Mouse (Mus musculus): ENCODE measurements around the gene Rnf130.

The Rnf130 gene

DNA sequence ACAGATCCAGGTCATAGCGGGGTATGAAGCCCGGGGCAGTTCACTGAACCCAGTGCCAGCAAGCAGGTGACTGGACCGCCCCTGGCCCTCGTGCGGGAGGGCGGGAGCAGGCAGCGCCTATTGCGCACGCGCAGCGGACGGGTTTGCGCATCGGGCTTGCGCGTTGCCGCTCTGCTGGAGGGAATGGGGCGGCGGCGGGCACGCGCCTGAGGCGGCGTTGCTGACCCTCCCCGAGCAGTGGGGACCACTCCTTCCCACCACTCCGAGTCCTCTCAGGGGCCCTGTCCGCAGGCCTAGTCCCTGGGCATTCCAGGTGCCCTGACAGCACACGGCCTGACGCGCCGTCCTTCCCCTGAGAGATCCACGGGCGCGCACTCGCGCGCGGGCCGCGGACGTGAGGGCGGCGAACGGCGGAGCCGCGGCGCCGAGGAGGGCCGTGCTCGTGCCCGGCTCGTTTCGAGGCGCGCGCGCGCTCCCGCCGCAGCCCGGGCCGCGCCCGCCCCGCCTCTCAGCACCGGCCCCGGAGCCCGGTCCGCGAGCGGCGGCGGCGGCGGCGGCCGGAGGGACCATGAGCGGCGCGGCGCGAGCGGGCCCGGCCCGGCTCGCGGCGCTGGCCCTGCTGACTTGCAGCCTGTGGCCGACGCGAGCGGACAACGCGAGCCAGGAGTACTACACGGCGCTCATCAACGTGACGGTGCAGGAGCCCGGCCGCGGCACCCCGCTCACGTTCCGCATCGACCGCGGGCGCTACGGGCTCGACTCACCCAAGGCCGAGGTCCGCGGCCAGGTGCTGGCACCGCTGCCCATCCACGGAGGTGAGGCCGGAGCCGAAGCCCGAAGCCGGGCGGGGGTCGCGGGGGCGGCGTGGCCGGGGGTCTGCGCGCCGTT is at the start of gene Rnf130:
Gene Rnf130 (plus strand): TSS at position 514 of the 888 bp plus-strand sequence.
- Histone ChIP-seq H3K4me3 (replicated peaks; ENCODE audit: low read length) (peak within 1 kb of the TSS; percentile 85), H3K27me3 (ENCODE audit: insufficient read depth, low read length) (peaks cover 59% of the 10 kb centered on the region), H3K36me3 (ENCODE audit: insufficient read depth, low read length) (no peaks in the 10 kb centered on the region), H3K9me3 (ENCODE audit: low read length) (peaks cover 10% of the 10 kb centered on the region; the same call in 1 of the 2 replicates), H3K4me1 (replicated peaks; ENCODE audit: low read depth, low read length) (peaks cover 11% of the 10 kb centered on the region)
- TF ChIP-seq CTCF (conservative IDR thresholded peaks at IDR 0.05; ENCODE audit: low read length), result no peak
- no peak for TF ChIP-seq POU5F1 (IDR thresholded peaks at IDR 0.05; ENCODE audit: borderline replicate concordance, low read length)
- no peak for TF ChIP-seq NANOG (IDR thresholded peaks at IDR 0.05; ENCODE audit: borderline replicate concordance, low read length)

DNA sequence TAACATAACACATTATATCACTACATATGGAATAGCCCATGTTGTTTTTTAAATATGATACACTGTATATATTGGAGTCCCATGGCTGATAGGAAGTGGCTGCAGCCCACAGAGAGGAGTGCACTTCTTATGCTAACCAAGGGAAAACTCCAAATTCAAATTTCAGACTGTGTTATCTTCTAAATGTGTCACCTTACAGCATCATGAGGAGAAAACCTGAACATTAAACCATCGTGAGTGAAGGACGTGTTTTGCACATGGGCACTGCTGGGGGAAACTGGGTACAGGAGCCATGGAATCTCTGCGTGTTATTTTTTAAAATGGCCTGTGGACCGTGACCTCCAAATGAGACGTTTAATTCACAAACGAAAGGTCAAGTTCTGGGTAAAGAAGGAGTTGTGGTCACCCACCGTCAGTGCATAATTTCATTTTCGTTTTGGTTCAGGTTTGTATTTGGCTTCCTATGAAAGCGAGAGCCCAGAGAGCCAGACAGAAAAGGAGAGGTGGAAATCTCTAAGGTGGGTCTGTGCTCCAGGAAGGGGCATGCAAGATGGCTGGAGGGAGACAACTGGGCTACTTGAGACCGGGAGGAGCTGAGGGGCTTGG is 47.1 kb upstream of the Rnf130 start:
- no peaks in the 10 kb centered on the region for H3K27me3 ChIP-seq (ENCODE audit: insufficient read depth, low read length)
- H3K36me3 ChIP-seq (ENCODE audit: insufficient read depth, low read length), result no peaks in the 10 kb centered on the region
- no peaks in the 10 kb centered on the region for H3K9me3 ChIP-seq (ENCODE audit: low read length)
- no peak overlapping the region for H3K4me3 ChIP-seq (replicated peaks; ENCODE audit: low read length)
- no peaks in the 10 kb centered on the region for H3K4me1 ChIP-seq (replicated peaks; ENCODE audit: low read depth, low read length)
- TF ChIP-seq NANOG (IDR thresholded peaks at IDR 0.05; ENCODE audit: borderline replicate concordance, low read length), result no peak
- TF ChIP-seq POU5F1 (IDR thresholded peaks at IDR 0.05; ENCODE audit: borderline replicate concordance, low read length), result no peak
- no peak for TF ChIP-seq CTCF (conservative IDR thresholded peaks at IDR 0.05; ENCODE audit: low read length)

DNA sequence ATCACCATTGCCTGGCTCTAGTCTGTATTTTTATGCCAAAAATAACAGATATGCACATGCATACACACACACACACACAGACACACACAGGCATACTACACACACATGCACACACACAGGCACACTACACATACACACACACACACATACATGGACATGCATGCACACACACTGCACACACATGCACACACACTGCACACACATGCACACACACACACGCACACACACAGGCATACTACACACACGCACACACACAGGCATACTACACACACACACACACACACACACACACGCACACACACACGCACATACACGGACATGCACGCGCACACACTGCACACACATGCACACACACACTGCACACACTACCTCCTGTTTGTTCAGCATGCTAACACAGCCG is 46.2 kb upstream of the Rnf130 start:
- Histone ChIP-seq H3K36me3 (ENCODE audit: insufficient read depth, low read length) (no peaks in the 10 kb centered on the region), H3K9me3 (ENCODE audit: low read length) (no peaks in the 10 kb centered on the region), H3K4me1 (replicated peaks; ENCODE audit: low read depth, low read length) (no peaks in the 10 kb centered on the region), H3K27me3 (ENCODE audit: insufficient read depth, low read length) (peaks cover 3% of the 10 kb centered on the region; the same call in 1 of the 2 replicates), H3K4me3 (replicated peaks; ENCODE audit: low read length) (no peak overlapping the region)
- TF ChIP-seq NANOG (IDR thresholded peaks at IDR 0.05; ENCODE audit: borderline replicate concordance, low read length) (no peak), POU5F1 (IDR thresholded peaks at IDR 0.05; ENCODE audit: borderline replicate concordance, low read length) (no peak), CTCF (conservative IDR thresholded peaks at IDR 0.05; ENCODE audit: low read length) (no peak)

DNA sequence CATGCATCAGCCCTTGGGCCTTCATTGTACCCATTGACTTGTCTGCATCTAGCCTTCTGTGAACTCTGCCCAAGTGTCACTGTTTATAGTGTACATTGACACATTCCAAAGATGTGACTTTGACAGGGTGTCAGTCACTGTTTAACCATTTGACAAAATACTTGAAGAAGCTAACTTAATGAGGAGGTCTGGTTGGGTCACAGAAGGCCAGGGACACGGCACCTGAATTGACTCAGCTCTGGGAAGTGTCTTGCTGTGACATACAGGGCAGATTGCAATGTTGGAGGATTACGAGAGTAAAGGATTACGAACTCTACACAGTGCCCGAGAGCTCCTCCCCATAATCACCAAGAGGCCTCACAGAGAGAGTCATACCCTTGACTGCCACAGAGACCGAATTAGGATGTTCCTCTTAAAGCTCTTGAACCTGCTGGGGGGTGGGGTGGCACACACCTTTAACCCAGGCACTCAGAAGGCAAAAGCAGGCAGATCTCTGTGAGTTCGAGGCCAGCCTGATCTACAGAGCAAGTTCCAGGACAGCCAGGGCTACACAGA is 44.4 kb upstream of the Rnf130 start:
- Histone ChIP-seq H3K36me3 (ENCODE audit: insufficient read depth, low read length) (no peaks in the 10 kb centered on the region), H3K4me1 (replicated peaks; ENCODE audit: low read depth, low read length) (no peaks in the 10 kb centered on the region), H3K4me3 (replicated peaks; ENCODE audit: low read length) (no peak overlapping the region), H3K27me3 (ENCODE audit: insufficient read depth, low read length) (peaks cover 3% of the 10 kb centered on the region; the same call in 1 of the 2 replicates), H3K9me3 (ENCODE audit: low read length) (no peaks in the 10 kb centered on the region)
- TF ChIP-seq CTCF (conservative IDR thresholded peaks at IDR 0.05; ENCODE audit: low read length), result no peak
- no peak for TF ChIP-seq NANOG (IDR thresholded peaks at IDR 0.05; ENCODE audit: borderline replicate concordance, low read length)
- no peak for TF ChIP-seq POU5F1 (IDR thresholded peaks at IDR 0.05; ENCODE audit: borderline replicate concordance, low read length)

DNA sequence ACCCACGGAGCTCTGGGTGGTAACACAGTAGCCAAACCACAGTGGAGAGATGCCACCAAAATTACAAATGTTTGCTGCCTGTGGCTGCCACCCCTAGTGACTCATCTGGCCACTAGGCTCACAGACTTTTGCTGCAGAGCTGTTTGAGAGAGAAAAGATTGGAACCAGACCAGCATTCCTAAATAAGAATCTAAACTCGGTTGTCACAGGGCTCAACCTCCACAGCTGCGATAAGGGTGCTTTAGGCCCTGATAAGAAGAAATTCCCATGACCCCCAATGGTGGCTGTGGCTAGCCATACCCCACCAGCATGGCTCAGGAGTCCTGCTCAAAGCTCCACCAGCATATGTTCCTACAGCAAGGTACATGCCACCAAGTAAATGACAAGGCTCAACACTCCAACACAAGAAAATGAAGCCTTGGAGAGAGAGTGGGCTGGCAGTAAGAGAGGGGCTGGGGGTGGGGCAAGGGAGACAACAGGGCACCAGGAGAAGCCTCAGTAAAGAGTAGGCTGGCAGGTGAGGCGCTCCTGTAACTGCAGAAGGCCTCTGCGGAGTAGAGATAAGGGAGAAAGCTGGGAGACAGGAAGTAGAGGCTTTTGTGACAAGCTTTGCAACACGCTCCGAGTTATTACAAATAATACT is 43.7 kb upstream of the Rnf130 start:
- no peak for TF ChIP-seq CTCF (conservative IDR thresholded peaks at IDR 0.05; ENCODE audit: low read length)
- no peak for TF ChIP-seq POU5F1 (IDR thresholded peaks at IDR 0.05; ENCODE audit: borderline replicate concordance, low read length)
- TF ChIP-seq NANOG (IDR thresholded peaks at IDR 0.05; ENCODE audit: borderline replicate concordance, low read length), result no peak
- Histone ChIP-seq H3K36me3 (ENCODE audit: insufficient read depth, low read length) (no peaks in the 10 kb centered on the region), H3K27me3 (ENCODE audit: insufficient read depth, low read length) (peaks cover 3% of the 10 kb centered on the region; the same call in 1 of the 2 replicates), H3K9me3 (ENCODE audit: low read length) (no peaks in the 10 kb centered on the region), H3K4me1 (replicated peaks; ENCODE audit: low read depth, low read length) (no peaks in the 10 kb centered on the region), H3K4me3 (replicated peaks; ENCODE audit: low read length) (no peak overlapping the region)

DNA sequence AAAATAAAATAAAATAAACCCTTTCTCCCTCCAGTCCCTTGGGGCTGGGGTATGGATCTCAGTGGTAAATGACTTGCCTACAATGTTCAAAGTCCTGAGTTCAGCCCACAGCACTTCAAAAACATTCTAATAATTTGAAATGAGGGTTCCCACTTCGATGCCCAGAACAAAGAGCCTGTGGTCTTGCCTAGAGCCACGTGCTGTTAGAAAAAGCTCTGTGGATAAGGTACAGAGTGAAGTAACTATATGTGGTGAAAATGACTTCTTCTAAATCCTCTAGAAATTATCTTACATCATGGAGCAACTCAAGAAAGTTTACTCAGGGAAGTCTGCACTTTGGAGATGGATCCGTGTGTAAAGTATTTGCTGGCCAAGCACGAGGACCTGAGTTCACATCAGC is 43.1 kb upstream of the Rnf130 start:
- H3K9me3 ChIP-seq (ENCODE audit: low read length), result no peaks in the 10 kb centered on the region
- peaks cover 3% of the 10 kb centered on the region; the same call in 1 of the 2 replicates for H3K27me3 ChIP-seq (ENCODE audit: insufficient read depth, low read length)
- H3K4me3 ChIP-seq (replicated peaks; ENCODE audit: low read length), result no peak overlapping the region
- TF ChIP-seq NANOG (IDR thresholded peaks at IDR 0.05; ENCODE audit: borderline replicate concordance, low read length), result no peak
- no peak for TF ChIP-seq CTCF (conservative IDR thresholded peaks at IDR 0.05; ENCODE audit: low read length)
- no peak for TF ChIP-seq POU5F1 (IDR thresholded peaks at IDR 0.05; ENCODE audit: borderline replicate concordance, low read length)
- no peaks in the 10 kb centered on the region for H3K36me3 ChIP-seq (ENCODE audit: insufficient read depth, low read length)
- H3K4me1 ChIP-seq (replicated peaks; ENCODE audit: low read depth, low read length), result peaks cover 3% of the 10 kb centered on the region; the same call in 1 of the 2 replicates

GRCm38 (mm10) chr11:49982881-49983280 is 42.3 kb upstream of the Rnf130 start:
- Histone ChIP-seq H3K4me1 (replicated peaks; ENCODE audit: low read depth, low read length) (peaks cover 10% of the 10 kb centered on the region), H3K9me3 (ENCODE audit: low read length) (no peaks in the 10 kb centered on the region), H3K4me3 (replicated peaks; ENCODE audit: low read length) (no peak overlapping the region), H3K36me3 (ENCODE audit: insufficient read depth, low read length) (no peaks in the 10 kb centered on the region), H3K27me3 (ENCODE audit: insufficient read depth, low read length) (peaks cover 3% of the 10 kb centered on the region; the same call in 1 of the 2 replicates)
- no peak for TF ChIP-seq CTCF (conservative IDR thresholded peaks at IDR 0.05; ENCODE audit: low read length)
- TF ChIP-seq NANOG (IDR thresholded peaks at IDR 0.05; ENCODE audit: borderline replicate concordance, low read length), result no peak
- TF ChIP-seq POU5F1 (IDR thresholded peaks at IDR 0.05; ENCODE audit: borderline replicate concordance, low read length), result no peak
